Mouse (Mus musculus): ENCODE data around the gene Pbx1. TPM values are rescaled to one million over a fixed set of nuclear protein-coding genes. Genes with fewer than 3 reads are reported as not detected.

Gene Pbx1
- total RNA-seq, 2 experiments from 2014 or later: 129 to 137 TPM

DNA sequence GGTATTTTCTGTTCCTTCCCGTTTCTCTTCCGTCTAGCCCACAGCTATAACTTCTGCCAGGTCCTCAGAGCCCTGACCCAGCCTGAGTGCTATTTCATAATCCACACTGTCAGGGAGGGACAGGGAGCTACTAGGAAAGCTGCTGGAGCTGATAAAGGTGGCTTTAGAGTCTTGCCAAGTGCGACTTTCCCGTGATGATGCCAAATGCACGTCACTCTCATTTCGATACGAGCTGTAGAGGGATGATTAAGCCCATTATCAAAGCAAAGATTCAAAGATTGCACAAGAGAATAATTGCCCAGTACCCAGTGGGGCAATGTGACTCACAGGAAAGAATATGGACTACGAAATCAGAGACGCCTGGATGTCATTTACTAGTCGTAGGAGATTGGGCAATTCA, 69.6 kb downstream of the Pbx1 start:
- intact Hi-C loops (cut with DNase I): no loop called here

DNA sequence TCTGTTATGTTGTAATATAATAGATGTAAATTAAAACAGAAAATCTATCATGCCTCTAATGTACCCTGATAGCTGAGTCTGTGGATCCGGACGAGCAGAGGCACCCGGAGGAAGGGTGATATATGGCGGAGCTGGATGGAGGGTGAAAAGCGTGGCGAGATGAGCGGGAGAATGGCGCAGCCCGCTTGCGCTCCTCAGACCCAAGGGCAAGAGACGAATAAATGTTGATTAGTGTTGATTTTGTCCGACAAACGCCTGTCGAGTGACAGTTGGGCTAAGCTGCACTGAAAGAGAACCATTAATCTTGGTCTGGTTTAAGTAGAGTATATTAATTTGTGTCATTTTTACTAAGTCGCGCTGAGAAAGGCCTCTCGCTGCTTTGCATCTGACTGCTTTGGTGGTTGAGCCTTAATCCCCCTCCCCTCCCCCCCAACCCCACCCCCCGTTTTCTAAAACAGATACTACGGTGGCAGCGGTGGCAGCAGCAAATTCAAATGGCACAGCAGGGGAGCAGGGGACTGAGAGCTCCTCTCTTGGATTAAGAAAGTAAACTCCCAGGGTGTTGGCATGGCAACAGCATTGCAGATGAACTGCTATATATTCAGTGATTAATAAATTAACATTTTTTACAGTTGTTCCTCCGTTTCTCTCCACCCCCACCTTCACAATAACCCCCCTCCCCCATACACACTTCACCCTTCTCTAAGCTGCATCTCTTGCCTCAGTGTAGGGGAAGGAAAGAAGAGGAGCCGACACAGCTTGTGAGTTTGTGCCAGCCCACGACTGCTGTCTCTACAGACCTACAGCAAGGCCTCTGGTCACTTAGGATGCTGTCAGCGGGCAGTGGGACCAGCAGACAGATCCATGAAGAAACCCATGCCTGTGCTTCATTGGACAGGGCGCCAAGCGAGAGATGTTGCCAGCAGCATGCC, 74.1 kb downstream of the Pbx1 start:
- DNase-seq (ENCODE audit: low spot score in 2 of 2): no peak
- intact Hi-C loops (cut with DNase I): no loop called here

More for the DNA sequence above, 69.6 kb downstream of the Pbx1 start:
- no peak for DNase-seq (ENCODE audit: low spot score in 2 of 2)

DNA sequence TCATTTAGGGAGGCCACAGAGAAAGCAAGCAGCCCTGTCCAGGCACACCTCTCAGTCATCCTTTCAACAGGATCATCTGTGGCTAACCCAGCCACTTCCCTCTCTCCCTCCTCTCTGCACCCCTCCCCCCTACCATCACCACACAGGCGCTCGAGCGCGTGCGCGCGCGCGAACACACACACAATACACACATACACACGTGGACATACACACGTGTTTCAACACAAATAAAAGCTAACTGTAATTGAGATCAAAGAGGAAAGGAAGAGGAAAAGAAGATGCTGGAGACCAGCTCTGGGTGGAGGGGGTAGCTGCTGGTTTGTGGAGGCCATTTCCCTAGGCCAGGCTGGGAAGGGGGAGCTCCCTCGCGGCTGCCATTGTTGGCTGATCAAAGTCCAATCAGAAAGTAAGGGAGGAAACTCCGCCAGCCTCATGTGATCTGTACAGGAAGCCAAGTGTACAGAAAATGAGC, 75.1 kb downstream of the Pbx1 start:
- DNase-seq (ENCODE audit: low spot score in 2 of 2): no peak
- intact Hi-C loops (cut with DNase I): no loop called here

GRCm38 (mm10) chr1:168355985-168356556, 76.0 kb downstream of the Pbx1 start:
- intact Hi-C loops (cut with DNase I): no loop called here
- no peak for DNase-seq (ENCODE audit: low spot score in 2 of 2)

- DNase-seq (ENCODE audit: low spot score in 2 of 2): peak; percentile 45 to 56
- intact Hi-C loops (cut with DNase I): no loop called here
Measured at GRCm38 (mm10) chr1:168354934-168355333, 77.1 kb downstream of the Pbx1 start.

DNA sequence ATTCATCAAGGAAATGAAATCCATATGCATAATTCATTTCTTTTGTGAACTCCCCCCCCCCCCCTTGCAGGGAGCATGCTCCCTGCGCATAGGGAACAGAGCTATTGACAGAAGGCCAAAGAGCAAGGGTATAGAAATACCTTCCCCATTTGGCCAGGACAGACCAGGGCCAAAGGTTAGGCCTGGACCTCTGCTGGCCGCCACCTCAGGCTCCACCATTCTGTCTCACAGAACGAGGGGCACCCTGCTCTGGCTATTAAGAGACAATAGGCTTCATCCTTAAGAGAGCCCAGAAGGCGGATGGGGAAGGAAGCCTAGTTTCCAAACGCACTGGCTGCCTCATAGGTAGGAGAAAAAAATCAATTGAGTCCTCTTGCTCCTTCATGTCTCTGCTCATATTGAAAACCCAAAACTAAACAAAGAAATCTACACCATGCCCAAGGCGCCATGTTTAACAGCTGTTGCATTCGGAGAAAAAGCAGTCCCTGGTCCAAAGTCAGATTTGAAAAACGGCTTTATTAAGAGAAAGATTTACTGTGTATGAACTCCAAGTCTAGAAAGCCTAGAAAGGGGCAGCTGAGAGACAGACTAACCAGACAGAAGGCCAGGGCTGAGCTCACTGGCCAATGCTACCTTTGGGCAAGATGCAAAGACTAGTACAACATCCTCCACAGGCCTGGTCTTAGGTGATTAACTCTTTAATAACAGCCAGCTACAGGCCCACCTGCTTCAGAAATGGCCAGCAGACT, 83.9 kb downstream of the Pbx1 start:
- intact Hi-C loops (cut with DNase I): no loop called here
- no peak for DNase-seq (ENCODE audit: low spot score in 2 of 2)

GRCm38 (mm10) chr1:168344918-168345317, 87.2 kb downstream of the Pbx1 start:
- no peak for DNase-seq (ENCODE audit: low spot score in 2 of 2)
- intact Hi-C loops (cut with DNase I): no loop called here

GRCm38 (mm10) chr1:168344262-168344661, 87.8 kb downstream of the Pbx1 start:
- no peak for DNase-seq (ENCODE audit: low spot score in 2 of 2)
- intact Hi-C loops (cut with DNase I): no loop called here

- intact Hi-C loops (cut with DNase I): loop anchor here (2.0 kb wide), 1 partner anchor 13 kb away; no protein-coding TSS in a partner anchor
Measured at GRCm38 (mm10) chr1:168342269-168342668, 89.8 kb downstream of the Pbx1 start.

DNA sequence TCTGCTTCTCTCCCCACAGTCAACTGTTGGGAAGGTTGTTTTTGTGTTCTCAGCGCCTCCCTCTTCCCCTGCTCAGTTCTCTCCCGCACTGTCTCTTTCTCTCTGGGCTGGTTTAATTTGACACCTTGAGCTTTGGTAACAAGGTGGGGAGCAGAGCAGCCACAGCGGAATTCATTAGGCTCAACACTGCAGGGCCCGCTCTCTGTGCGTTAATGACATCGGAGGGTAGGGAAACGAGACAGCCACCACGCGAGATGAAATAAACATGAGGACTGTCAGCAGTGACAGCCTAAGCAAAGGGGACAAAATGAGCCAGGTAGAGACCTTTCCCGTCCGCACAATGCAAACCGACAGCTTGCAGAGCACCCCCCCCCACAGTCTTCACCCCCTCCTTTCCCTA, 90.2 kb downstream of the Pbx1 start:
- DNase-seq (ENCODE audit: low spot score in 2 of 2): no peak
- intact Hi-C loops (cut with DNase I): loop anchor here (2.0 kb wide), 1 partner anchor 13 kb away; no protein-coding TSS in a partner anchor

More at GRCm38 (mm10) chr1:168342269-168342668, 89.8 kb downstream of the Pbx1 start:
- DNase-seq (ENCODE audit: low spot score in 2 of 2): peak in 1 of 2 experiments; percentile 35

GRCm38 (mm10) chr1:168341368-168341767, 90.7 kb downstream of the Pbx1 start:
- intact Hi-C loops (cut with DNase I): no loop called here

DNA sequence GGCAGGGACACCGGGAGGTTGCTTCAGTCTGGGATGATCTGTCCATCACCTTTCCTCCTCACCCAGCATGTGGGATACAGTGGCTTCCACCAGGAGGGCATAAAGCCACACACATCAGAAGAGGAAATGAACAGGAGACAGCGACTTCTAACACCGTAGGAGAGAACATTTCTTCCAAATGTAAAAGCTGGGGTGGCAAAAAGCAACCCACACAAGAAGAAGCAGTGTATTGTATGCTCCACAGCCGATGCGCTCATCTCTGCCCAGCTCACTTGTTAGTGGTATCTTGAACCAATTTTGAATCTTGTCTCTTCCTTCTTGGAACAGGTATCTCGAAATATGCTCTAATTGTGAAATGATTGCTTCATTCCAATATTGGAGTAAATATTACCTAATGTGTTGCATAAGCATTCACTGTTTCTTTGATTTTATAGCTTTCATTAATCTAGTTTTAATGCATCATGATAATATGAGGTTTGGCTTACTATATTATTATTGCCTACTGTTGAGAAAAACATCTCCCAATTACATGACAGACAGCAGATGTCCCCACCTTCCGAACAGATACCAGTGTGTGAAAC, 95.7 kb downstream of the Pbx1 start:
- DNase-seq (ENCODE audit: low spot score in 2 of 2): peak in 1 of 2 experiments; percentile 45
- intact Hi-C loops (cut with DNase I): no loop called here

More at GRCm38 (mm10) chr1:168341368-168341767, 90.7 kb downstream of the Pbx1 start:
- no peak for DNase-seq (ENCODE audit: low spot score in 2 of 2)

DNA sequence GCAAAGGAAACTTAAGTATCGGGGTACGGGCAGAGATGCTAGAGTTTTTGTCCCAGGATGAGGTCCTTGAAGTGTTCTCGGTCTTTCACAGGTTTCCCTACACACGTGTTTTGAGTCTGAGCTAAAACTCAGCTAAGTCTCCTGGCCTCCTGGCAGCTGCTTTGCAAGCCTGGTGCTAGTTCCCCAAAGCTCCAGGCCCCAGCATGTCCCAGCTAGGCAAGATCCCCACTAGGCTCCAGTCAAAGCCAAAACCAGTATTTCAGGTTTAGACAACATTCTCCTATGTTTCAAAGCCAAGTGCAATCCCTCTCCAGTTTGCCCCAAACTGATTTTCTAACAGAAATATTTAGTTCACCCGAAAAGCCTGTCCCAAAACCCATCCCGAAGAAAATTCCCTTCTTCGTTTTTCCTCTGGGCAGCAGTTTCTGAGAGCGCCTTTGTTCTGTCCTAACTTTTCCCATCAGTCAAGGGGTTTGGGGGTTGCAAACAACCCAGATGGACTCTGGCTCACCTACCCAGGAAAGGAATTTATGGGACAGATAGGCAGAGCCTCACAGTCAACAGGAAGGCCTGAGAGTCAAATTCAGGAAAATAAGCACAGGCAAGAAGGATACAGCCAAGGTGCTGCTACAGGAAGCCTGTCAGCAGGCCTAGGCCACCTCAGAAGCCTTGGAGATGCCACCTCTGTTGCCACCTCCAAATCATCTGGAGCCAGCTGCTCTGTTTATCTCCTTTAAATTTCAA, 97.1 kb downstream of the Pbx1 start:
- intact Hi-C loops (cut with DNase I): no loop called here
- DNase-seq (ENCODE audit: low spot score in 2 of 2): no peak

GRCm38 (mm10) chr1:168332056-168332455, 100.0 kb downstream of the Pbx1 start:
- intact Hi-C loops (cut with DNase I): no loop called here
- DNase-seq (ENCODE audit: low spot score in 2 of 2): no peak

- peak in 1 of 2 experiments; percentile 67 for DNase-seq (ENCODE audit: low spot score in 2 of 2)
- intact Hi-C loops (cut with DNase I): loop anchor here (2.0 kb wide), 1 partner anchor 15 kb away; no protein-coding TSS in a partner anchor
Measured at GRCm38 (mm10) chr1:168328236-168328605, 103.8 kb downstream of the Pbx1 start.

- intact Hi-C loops (cut with DNase I): loop anchor here (2.0 kb wide), 1 partner anchor 15 kb away; no protein-coding TSS in a partner anchor
- no peak for DNase-seq (ENCODE audit: low spot score in 2 of 2)
Measured at GRCm38 (mm10) chr1:168327405-168328235, 104.5 kb downstream of the Pbx1 start.

DNA sequence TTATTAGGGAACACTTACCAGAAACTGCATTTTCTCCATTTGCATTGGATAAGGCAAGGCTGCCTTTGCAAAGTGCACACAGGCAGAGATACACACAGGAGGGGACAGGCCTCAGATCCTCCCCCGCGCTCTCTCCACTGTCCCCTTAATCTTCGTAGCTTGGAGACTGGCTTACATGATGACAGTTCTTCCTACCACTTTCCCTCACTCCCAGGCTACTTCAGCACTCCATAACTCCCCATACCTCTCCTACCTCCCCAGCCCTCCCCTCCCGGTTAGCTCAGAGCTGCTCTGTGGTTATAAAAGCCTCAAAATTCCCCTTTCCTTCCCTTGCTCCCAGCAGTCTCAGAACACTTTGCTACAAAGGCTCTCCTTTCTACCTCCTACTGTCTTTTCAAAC, 106.3 kb downstream of the Pbx1 start:
- intact Hi-C loops (cut with DNase I): no loop called here
- peak in 1 of 2 experiments; percentile 56 for DNase-seq (ENCODE audit: low spot score in 2 of 2)

Data from left cerebral cortex, postnatal 25 days (tissue).